Mouse (Mus musculus): ENCODE measurements around the gene D5Ertd579e.

Gene D5Ertd579e

DNA sequence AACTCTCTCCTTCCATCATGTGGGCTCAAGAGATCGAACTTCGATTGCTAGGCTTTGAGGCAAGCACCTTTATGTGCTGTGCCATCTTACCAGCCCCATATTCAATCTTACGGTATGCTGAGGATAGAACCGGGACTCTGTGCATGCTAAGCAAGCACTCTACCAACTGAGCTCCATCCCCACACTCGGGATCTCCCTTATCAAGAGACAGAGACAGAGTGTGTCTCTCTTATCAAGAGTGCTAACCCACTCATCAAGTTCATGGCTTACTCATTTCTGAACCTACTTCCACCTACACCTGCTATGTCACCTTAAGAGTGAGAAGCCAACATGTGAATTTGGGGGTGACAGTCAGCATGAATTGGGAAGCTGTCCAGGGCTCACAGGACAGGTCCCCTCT, 24.4 kb upstream of the D5Ertd579e start:
- DNase-seq (ENCODE audit: low spot score): no peak

DNA sequence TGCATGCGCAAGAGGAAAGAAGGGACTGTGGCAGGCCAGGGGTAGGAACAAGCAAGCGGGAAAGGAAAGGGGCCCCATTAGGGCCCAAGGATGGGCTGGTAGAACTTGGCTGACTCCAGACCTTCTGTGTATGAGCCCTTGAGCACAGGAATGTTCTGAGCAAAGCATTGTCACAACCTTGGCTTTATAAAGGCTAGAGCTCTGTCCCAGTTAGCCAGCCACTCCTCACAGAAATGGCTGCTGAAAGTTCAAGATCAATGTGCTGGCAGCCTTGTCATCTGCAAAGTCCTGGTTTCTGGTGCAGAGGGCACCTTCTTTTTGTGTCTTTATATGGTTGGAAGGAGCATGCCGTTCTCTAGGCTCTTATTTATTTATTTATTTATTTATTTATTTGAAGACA, 23.8 kb upstream of the D5Ertd579e start:
- no peak for DNase-seq (ENCODE audit: low spot score)

- no peak for DNase-seq (ENCODE audit: low spot score)
Measured at GRCm38 (mm10) chr5:36719135-36719534, 23.3 kb upstream of the D5Ertd579e start.

DNA sequence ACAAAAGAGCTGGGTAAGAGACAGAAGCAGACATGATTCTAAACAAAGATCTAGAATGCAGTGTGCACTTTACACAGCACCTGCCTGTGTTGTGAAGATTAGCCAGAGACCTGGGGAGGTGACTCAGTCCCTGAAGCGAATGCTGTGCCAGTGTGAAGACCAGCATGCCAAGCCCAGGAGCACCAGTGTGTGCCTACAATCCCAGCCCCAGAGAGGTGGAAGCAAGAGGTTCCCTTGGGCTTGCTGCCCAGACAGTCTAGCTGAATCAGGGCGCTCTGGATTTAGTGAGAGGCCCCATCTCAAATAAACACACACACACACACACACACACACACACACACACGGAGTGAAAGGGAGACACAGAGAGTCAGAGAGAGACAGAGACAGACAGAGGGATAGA, 22.1 kb upstream of the D5Ertd579e start:
- DNase-seq (ENCODE audit: low spot score): no peak

DNA sequence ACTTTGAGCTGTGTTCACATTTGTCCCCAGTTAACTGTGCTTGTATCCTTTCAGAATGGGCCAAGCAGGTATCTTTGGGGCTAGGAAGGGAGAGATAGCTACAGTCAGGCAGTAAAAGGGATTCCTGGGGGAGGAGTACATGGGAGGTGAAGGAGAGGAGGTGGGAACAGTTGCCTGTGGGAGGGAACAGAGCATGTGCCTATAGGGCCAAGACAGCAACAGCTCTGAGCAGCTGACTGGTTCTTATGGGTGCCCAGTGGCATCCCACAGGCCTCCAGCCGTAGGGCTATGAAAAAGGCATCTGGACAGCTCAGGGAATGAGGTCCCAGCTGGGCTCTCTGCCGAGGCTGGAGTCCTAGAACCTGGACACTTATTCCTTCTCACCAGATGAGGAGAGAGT, 21.0 kb upstream of the D5Ertd579e start:
- no peak for DNase-seq (ENCODE audit: low spot score)

- DNase-seq (ENCODE audit: low spot score): no peak
Measured at GRCm38 (mm10) chr5:36714832-36715231, 19.0 kb upstream of the D5Ertd579e start.

DNA sequence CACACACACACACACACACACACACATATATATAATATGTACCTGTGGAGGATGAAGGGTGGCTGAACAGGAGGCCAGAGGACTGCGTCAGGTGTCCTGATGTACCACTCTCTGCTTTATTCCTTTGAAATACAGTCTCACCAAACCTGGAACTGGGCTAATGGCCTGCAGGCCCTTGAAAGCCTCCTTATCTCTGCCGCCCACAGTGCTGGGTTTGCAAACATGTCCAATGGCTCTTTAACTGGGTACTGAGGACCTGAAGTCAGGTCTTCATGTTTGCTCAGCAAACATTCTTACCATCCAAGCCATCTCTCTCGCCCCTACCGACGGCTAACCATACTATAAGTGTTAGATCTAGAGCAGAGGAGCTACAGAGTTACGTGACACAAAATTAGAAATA, 17.9 kb upstream of the D5Ertd579e start:
- peak; percentile 54 for DNase-seq (ENCODE audit: low spot score)

- DNase-seq (ENCODE audit: low spot score): peak; percentile 93
Measured at GRCm38 (mm10) chr5:36712553-36713534, 17.0 kb upstream of the D5Ertd579e start.

GRCm38 (mm10) chr5:36711863-36712262, 16.0 kb upstream of the D5Ertd579e start:
- DNase-seq (ENCODE audit: low spot score): peak; percentile 49

- no peak for DNase-seq (ENCODE audit: low spot score)
Measured at GRCm38 (mm10) chr5:36705792-36706191, 10.0 kb upstream of the D5Ertd579e start.

GRCm38 (mm10) chr5:36705390-36705789, 9.6 kb upstream of the D5Ertd579e start:
- DNase-seq (ENCODE audit: low spot score): no peak

GRCm38 (mm10) chr5:36704684-36705083, 8.9 kb upstream of the D5Ertd579e start:
- no peak for DNase-seq (ENCODE audit: low spot score)

GRCm38 (mm10) chr5:36700939-36701620, 5.3 kb upstream of the D5Ertd579e start:
- no peak for DNase-seq (ENCODE audit: low spot score)

- DNase-seq (ENCODE audit: low spot score): no peak
Measured at GRCm38 (mm10) chr5:36698689-36699088, 2.9 kb upstream of the D5Ertd579e start.

- no peak for DNase-seq (ENCODE audit: low spot score)
Measured at GRCm38 (mm10) chr5:36698067-36698670, 2.3 kb upstream of the D5Ertd579e start.

DNA sequence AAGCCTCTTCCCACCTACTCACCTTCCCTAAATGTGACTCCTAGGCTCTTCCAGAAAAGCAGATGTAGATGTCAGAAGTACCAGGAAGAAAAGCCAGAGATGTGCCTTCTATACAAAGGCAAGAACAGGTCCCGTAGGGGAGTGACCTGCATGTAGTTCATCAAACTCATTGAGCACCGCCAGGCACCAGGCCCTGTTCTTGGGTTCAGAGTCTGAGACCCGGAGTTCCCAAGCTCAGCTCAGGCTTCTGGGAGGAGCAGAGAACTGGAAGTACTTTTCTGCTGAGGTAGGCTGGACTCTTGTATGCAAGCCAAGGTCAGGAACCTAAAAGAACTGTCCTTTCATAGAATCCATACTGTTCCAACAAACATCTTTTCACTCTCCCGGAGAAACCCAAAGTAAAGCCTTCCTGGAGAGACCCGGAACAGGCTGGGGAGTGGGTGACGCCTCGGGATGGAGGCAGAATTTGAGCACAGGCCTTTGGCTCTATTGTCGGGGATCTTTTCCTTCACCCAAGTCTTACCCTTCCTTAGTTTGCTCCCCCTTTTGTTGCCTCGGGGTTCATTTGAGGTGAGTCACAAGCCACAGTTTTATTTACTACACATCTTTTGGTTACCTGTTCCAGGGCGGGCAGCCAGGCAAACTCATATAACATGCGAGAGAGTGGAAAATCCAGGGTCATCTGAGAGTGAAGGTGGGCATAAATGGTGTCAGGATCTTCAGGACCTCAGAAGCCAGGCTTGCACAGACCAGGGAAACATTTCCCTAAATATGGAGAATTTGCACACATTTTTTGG, 878 bp upstream of the D5Ertd579e start:
- DNase-seq (ENCODE audit: low spot score): no peak

DNA sequence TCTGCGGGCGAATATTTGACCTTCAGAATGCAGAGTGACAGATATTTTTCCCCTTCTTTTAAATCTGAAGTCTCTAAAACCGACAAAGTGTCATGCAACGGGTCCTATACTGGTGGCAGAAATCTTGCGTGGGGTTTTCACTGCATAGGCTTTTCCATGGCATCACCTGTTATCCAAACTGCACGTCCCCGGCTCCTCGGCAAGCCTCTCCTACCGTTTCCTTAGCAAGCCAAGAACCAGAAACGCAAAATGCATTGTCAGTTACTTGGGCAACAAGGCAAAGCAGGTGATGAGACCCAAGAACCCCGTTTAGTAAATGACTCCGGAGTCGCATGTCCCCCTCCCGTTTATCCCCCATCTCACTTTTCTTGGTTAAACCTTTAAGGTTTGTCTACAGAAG, 819 bp downstream of the D5Ertd579e start:
- DNase-seq (ENCODE audit: low spot score): no peak

DNA sequence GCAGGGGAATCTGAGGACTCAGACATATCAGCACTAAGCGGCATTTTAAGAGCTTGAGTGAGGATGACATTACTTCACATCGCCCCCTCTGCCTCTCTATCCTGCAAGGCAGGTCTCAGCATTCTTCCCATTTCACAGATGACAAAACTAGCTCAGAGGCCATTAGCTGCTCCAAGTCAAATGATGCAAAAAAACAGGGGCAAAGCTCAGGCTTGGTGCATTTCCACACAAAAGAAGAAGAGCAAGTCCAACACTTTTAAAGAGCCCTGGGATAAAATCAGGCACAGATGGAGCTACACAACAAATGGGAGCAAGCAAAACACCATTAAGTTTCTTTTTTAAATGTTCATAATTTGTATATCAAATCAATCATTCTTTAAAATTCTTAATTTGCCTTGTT, 2.2 kb downstream of the D5Ertd579e start:
- DNase-seq (ENCODE audit: low spot score): no peak

GRCm38 (mm10) chr5:36691423-36691822, 4.4 kb downstream of the D5Ertd579e start:
- DNase-seq (ENCODE audit: low spot score): no peak

GRCm38 (mm10) chr5:36685170-36685569, 10.7 kb downstream of the D5Ertd579e start:
- no peak for DNase-seq (ENCODE audit: low spot score)

DNA sequence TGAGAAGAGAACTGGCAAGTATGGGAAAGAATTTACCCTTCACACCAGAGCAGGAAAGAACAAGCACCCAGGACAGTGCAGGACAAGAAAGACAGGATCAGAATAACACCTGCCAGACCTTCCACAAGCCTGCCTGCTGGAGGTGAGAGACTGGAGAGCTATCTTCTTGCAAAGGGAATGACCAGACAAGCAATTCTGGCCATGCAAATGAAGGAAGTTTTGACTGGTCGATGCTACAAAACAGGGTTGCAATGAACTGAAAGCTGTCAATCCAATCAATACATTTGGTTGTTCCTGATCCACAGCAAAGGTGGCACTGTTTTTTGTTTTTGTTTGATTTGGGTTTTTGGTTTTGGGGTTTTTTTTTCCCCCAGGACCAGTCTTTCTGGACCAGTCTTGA, 12.2 kb downstream of the D5Ertd579e start:
- no peak for DNase-seq (ENCODE audit: low spot score)

GRCm38 (mm10) chr5:36681219-36681618, 14.6 kb downstream of the D5Ertd579e start:
- DNase-seq (ENCODE audit: low spot score): no peak
